Comparison of ENCODE assay signal across 10 mouse cellular contexts in the genomic region with DNA sequence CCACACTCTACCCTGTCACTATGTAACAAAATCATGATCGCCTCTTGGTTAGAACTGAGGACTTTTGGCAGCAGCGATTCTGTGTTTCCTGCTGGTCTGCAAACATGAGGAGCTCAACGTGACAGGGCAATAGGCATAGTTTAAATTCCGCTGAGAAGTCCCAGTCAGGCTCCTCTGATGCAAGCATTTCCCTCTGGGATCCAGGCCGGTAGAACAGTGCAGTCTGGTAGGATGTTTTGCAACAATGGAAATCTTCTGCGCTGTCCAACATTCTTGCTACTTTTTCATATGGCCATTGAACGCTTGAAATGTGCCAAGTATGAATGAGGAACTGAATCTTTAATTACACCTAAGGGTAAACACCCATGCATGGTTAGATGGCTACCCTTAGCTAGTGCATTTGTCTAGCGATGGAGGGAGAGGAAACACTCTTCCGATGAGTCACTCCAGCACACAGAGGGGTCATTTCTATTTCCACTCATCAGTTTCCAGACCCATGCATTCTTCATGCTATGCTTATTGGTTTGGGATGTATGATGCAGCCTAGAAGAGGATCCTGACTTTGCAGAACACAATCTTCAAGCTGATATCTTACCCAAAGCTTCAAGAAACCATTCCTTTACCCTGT.
DNase-seq lines count a peak whose midpoint lies in the region; ATAC-seq and TF ChIP-seq lines count a peak whose summit lies in the region.
"Had no signal": no experiment of that assay in that cellular context is flagged by ENCODE, and none has a peak within 500 bp of the region (broad histone marks: within the 10 kb centered on the region; RNA-seq: fewer than 3 reads in every experiment).

No protein-coding gene starts in this region.

- TF ChIP-seq POLR2A in kidney, adult 2 months (IDR thresholded peaks at IDR 0.05; ENCODE audit: low read depth, low read length) = no peak

- no peaks in the 10 kb centered on the region for H3K9me3 ChIP-seq in kidney, embryonic 15.5 days (replicated peaks)
- H3K9me3 ChIP-seq in intestine, embryonic 15.5 days = no peaks in the 10 kb centered on the region
- H3K9me3 ChIP-seq in intestine, embryonic 16.5 days (ENCODE audit: control insufficient read depth, low read length) = no peaks in the 10 kb centered on the region

- TF ChIP-seq CTCF in kidney, adult 2 months (conservative IDR thresholded peaks at IDR 0.05; ENCODE audit: insufficient read depth, insufficient read length, low read depth, low read length) = no peak

- H3K9ac ChIP-seq in kidney, embryonic 15.5 days = no peak overlapping the region
- H3K9ac ChIP-seq in intestine, embryonic 15.5 days = no peak overlapping the region
- no peak overlapping the region for H3K9ac ChIP-seq in intestine, embryonic 16.5 days (ENCODE audit: low read depth, low read length)
- H3K9ac ChIP-seq: liver, embryonic 14.5 days had no signal

- H3K27me3 ChIP-seq in kidney, adult 2 months (replicated peaks; ENCODE audit: control insufficient read depth, insufficient read depth, low read length) = no peaks in the 10 kb centered on the region
- no peaks in the 10 kb centered on the region for H3K27me3 ChIP-seq in kidney, embryonic 15.5 days
- H3K27me3 ChIP-seq in intestine, embryonic 15.5 days (replicated peaks) = no peaks in the 10 kb centered on the region
- H3K27me3 ChIP-seq in intestine, embryonic 16.5 days (replicated peaks; ENCODE audit: control insufficient read depth, insufficient read depth, low read length) = no peaks in the 10 kb centered on the region

- peak; percentile 69 for DNase-seq in kidney, adult 2 months
- DNase-seq in kidney, adult 9 months = peak; percentile 69
- no peak for DNase-seq in cerebellum, adult 11 months
- DNase-seq: right cerebral cortex, postnatal 14 days had no signal

- H3K4me1 ChIP-seq in kidney, adult 2 months (ENCODE audit: control insufficient read depth, insufficient read depth, low read length) = no peaks in the 10 kb centered on the region
- H3K4me1 ChIP-seq in kidney, embryonic 15.5 days = no peaks in the 10 kb centered on the region
- no peaks in the 10 kb centered on the region; the same call in 1 of the 2 replicates for H3K4me1 ChIP-seq in brown adipose tissue, adult 24 weeks (ENCODE audit: control insufficient read depth, insufficient read depth, insufficient read length, low read length)
- no peaks in the 10 kb centered on the region for H3K4me1 ChIP-seq in intestine, embryonic 15.5 days (replicated peaks)
- H3K4me1 ChIP-seq in intestine, embryonic 16.5 days (ENCODE audit: control insufficient read depth, insufficient read depth, low read length) = no peaks in the 10 kb centered on the region

- ATAC-seq in kidney, embryonic 15.5 days (replicated peaks; ENCODE audit: low FRiP score) = no peak
- peak; percentile 56; the same call in 1 of the 2 replicates for ATAC-seq in monocyte, adult 5-6 weeks (replicated peaks; ENCODE audit: insufficient number of reproducible peaks, low FRiP score, low TSS enrichment, poor library complexity, severe bottlenecking)
- ATAC-seq in intestine, embryonic 15.5 days = no peak
- no peak for ATAC-seq in intestine, embryonic 16.5 days

- H3K4me2 ChIP-seq in kidney, embryonic 15.5 days = no peak overlapping the region
- no peak overlapping the region for H3K4me2 ChIP-seq in intestine, embryonic 15.5 days (replicated peaks)
- H3K4me2 ChIP-seq in intestine, embryonic 16.5 days (ENCODE audit: low read depth, low read length) = no peak overlapping the region

- whole genome bisulfite sequencing in kidney, adult 2 months = 61% methylated on average over 9 of the region's 9 CpGs
- 74% methylated on average over 9 of the region's 9 CpGs for WGBS in kidney, embryonic 15.5 days
- WGBS in intestine, embryonic 15.5 days = 59% methylated on average over 9 of the region's 9 CpGs
- WGBS in intestine, embryonic 16.5 days = 61% methylated on average over 9 of the region's 9 CpGs

- H3K27ac ChIP-seq in kidney, adult 2 months (ENCODE audit: insufficient read depth, low read depth, low read length) = peak overlapping the region; percentile 50
- no peak overlapping the region for H3K27ac ChIP-seq in kidney, embryonic 15.5 days
- peak overlapping the region; percentile 51; the same call in 1 of the 2 replicates for H3K27ac ChIP-seq in brown adipose tissue, adult 24 weeks (replicated peaks; ENCODE audit: low read depth, low read length)
- no peak overlapping the region for H3K27ac ChIP-seq in intestine, embryonic 15.5 days
- H3K27ac ChIP-seq in intestine, embryonic 16.5 days (ENCODE audit: low read length) = no peak overlapping the region
- H3K27ac ChIP-seq: liver, embryonic 14.5 days had no signal

- no peaks in the 10 kb centered on the region for H3K36me3 ChIP-seq in kidney, adult 2 months (ENCODE audit: control insufficient read depth, insufficient read depth, low read length)
- no peaks in the 10 kb centered on the region for H3K36me3 ChIP-seq in kidney, embryonic 15.5 days
- no peaks in the 10 kb centered on the region for H3K36me3 ChIP-seq in intestine, embryonic 15.5 days
- no peaks in the 10 kb centered on the region for H3K36me3 ChIP-seq in intestine, embryonic 16.5 days (ENCODE audit: control insufficient read depth, insufficient read depth, low read length)

- no peak overlapping the region for H3K4me3 ChIP-seq in kidney, adult 2 months (ENCODE audit: insufficient read depth, low read depth, low read length)
- H3K4me3 ChIP-seq in kidney, embryonic 15.5 days (replicated peaks) = no peak overlapping the region
- H3K4me3 ChIP-seq in brown adipose tissue, adult 24 weeks (ENCODE audit: insufficient read depth, low read depth, low read length) = no peak overlapping the region
- no peak overlapping the region for H3K4me3 ChIP-seq in intestine, embryonic 15.5 days (replicated peaks)
- H3K4me3 ChIP-seq in intestine, embryonic 16.5 days (ENCODE audit: low read length) = no peak overlapping the region

Comparison
In these comparisons a context has a peak if more than half of its experiments do, and no peak if none do; other contexts are left out.
1. H3K27ac ChIP-seq: peak in kidney, adult 2 months (single experiment) and brown adipose tissue, adult 24 weeks (single experiment); none in kidney, embryonic 15.5 days (single experiment), intestine, embryonic 15.5 days (single experiment) and intestine, embryonic 16.5 days (single experiment).